14 mouse cellular contexts compared by ENCODE assay signal in the genomic region with DNA sequence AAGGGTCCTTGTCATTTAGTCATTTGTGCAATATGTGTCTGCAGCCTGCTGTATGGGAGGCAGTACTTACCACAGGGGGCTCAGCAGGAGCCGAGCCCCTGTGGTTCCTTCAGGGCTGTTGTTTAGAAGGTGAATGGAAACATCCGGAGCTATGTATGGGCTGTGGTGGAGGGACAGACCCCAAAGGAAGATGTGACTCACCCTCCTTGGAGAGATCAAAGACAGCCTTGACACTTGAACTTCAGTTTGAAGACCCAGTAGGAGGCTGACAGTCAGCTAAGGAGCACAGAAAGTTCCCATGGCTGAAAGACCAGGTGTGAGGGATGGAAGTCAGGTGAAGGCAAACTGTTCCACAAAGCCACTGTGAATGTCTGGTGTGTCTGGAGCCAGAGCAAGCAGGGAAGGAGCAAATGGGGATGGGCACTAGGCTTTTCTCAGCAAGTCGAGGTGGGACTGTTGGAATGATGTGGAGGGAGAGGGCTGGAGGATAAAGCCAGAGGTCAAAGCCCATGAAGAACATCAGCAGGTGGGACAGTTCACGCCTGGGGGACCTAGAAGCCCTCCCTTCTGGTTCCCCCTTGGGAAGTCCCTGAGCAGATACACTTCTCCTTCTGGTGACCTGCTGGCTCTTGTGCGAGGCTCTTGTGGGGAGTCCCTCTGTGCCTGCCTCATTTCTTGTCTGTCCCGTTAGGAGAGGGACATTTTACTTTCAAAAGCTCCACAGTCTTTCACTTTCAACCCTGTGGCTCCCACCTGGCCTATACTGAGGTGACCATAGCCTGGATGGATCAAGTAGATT. TPM values are rescaled to one million over a fixed set of nuclear protein-coding genes. Genes with fewer than 3 reads are reported as not detected.
DNase-seq lines count a peak whose midpoint lies in the region; ATAC-seq lines count a peak whose summit lies in the region.
"Had no signal": no experiment of that assay in that cellular context is flagged by ENCODE, and none has a peak within 500 bp of the region (broad histone marks: within the 10 kb centered on the region; RNA-seq: fewer than 3 reads in every experiment).

No protein-coding gene starts in this region.

- peak; percentile 34 to 42; a peak in 1 of 4 replicates for ATAC-seq in hematopoietic stem cell, adult 5-6 weeks (replicated peaks in 1 of 2; ENCODE audit: insufficient read depth in 1 of 2, low FRiP score in 2 of 2, low TSS enrichment in 1 of 2, low read depth in 1 of 2, poor library complexity in 2 of 2, severe bottlenecking in 2 of 2)
- ATAC-seq: forebrain, embryonic 13.5 days; Patski had no signal

- peaks cover 20% of the 10 kb centered on the region for H3K4me1 ChIP-seq in heart, embryonic 10.5 days
- H3K4me1 ChIP-seq: forebrain, embryonic 13.5 days; hindbrain, embryonic 12.5 days had no signal

- H3K9me3 ChIP-seq in heart, embryonic 10.5 days: no peaks in the 10 kb centered on the region
- H3K9me3 ChIP-seq: forebrain, embryonic 13.5 days had no signal

- WGBS in heart, embryonic 10.5 days: 53% methylated on average over 6 of the region's 6 CpGs

- peaks cover 13% of the 10 kb centered on the region; the same call in 1 of the 2 replicates for H3K27me3 ChIP-seq in heart, embryonic 10.5 days (ENCODE audit: insufficient read depth, poor library complexity, severe bottlenecking)
- H3K27me3 ChIP-seq: forebrain, embryonic 13.5 days; hindbrain, embryonic 12.5 days had no signal

- DNase-seq in heart, adult 11 months: peak; percentile 90
- no peak for DNase-seq in heart, embryonic 10.5 days (ENCODE audit: low spot score)
- DNase-seq in CD8-positive naive resting alpha-beta T cell, adult 2 months (ENCODE audit: low read depth in 2 of 2, low spot score in 2 of 2): peak; percentile 66 to 73
- peak; percentile 88 for DNase-seq in thymus, postnatal 0 days (ENCODE audit: low spot score)
- DNase-seq in ovary, postnatal 14 days (ENCODE audit: low spot score): no peak
- DNase-seq in heart, postnatal 36 days: no peak
- DNase-seq in yolk sac, embryonic 10.5 days (ENCODE audit: low spot score): no peak
- DNase-seq: adrenal gland, postnatal 25 days; kidney, adult 9 months had no signal

- H3K4me3 ChIP-seq in heart, embryonic 10.5 days: no peak overlapping the region
- H3K4me3 ChIP-seq: forebrain, embryonic 13.5 days; hindbrain, embryonic 12.5 days had no signal

- H3K27ac ChIP-seq in heart, embryonic 10.5 days: no peak overlapping the region
- H3K27ac ChIP-seq: forebrain, embryonic 13.5 days; hindbrain, embryonic 12.5 days; liver, embryonic 14.5 days had no signal

- no peaks in the 10 kb centered on the region for H3K36me3 ChIP-seq in heart, embryonic 10.5 days
- H3K36me3 ChIP-seq: hindbrain, embryonic 12.5 days had no signal

- intact Hi-C loops in heart, postnatal 36 days (cut with DNase I): no loop called here

RNA-seq across cellular contexts. Expression of gene Il21r, which starts 4.4 kb away (rescaled TPM):
- 0.07 and 0.11 TPM in 2 replicates for polyA plus RNA-seq in heart, embryonic 10.5 days (2016; fragmentation: Nextera tagmentation; extraction: Ambion mirVana)
- 10.3 and 18.1 TPM in 2 replicates for total RNA-seq in hematopoietic stem cell, adult 5-6 weeks (2017)
- 28.2 and 36.8 TPM in 2 replicates for polyA plus RNA-seq in thymus, postnatal 0 days (2015; fragmentation: Nextera tagmentation; extraction: Ambion mirVana)
- total RNA-seq in heart, postnatal 36 days (2021): under 1 TPM; 0.44 to 0.54 TPM
- polyA plus RNA-seq: Patski had no signal

RNA-seq across cellular contexts. Expression of gene Il4ra, which starts 55.7 kb away (rescaled TPM):
- 2.2 and 3.4 TPM in 2 replicates for polyA plus RNA-seq in heart, embryonic 10.5 days (2016; fragmentation: Nextera tagmentation; extraction: Ambion mirVana)
- total RNA-seq in hematopoietic stem cell, adult 5-6 weeks (2017): 39.3 and 41.8 TPM in 2 replicates
- 45.8 and 47.1 TPM in 2 replicates for polyA plus RNA-seq in thymus, postnatal 0 days (2015; fragmentation: Nextera tagmentation; extraction: Ambion mirVana)
- 10 to 100 TPM; 13.2 to 19.1 TPM for total RNA-seq in heart, postnatal 36 days (2021)

Comparison
In these comparisons a context has a peak if more than half of its experiments do, and no peak if none do; other contexts are left out.
1. DNase-seq: peak in heart, adult 11 months (single experiment), CD8-positive naive resting alpha-beta T cell, adult 2 months (2 of 2) and thymus, postnatal 0 days (single experiment); none in heart, embryonic 10.5 days (single experiment), ovary, postnatal 14 days (single experiment), heart, postnatal 36 days (0 of 2) and yolk sac, embryonic 10.5 days (single experiment).